Mouse (Mus musculus) inflammation-experienced regulatory T-cells, adult 6 months (primary cell): ENCODE measurements at regions not wholly inside any gene's neighbourhood (a gene's known extent, or its start where the extent isn't known, plus 50 kb on each side); places are given as distances from the start of the nearest gene placed in this dataset.

Experiments used
- ATAC-seq: one replicate; pipeline ENCODE4 v1.8.0; 2017

DNA sequence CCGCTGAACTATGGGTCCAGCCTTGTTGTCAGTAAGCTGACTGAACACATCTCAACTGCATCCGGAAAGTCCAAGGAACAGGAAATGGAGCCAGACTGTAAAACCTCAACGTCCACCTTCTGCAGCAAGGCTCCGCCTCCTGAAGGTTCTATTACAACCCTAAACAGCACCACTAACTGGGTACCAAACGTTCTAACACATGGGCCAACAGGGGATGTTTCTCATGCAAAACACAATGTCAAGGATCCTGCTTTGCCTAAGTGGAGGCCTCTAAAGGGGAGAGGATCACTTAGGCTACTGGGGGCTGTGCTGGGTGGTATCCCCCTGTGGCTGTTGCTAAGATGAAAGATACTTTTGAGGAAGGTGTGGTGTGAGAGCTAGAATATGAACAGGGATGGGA, 51.0 kb upstream of the Stt3b start:
- ATAC-seq, result no peak

- ATAC-seq, result no peak
These were observed 51.7 kb upstream of the Stt3b start for GRCm38 (mm10) chr9:115361881-115362280.

DNA sequence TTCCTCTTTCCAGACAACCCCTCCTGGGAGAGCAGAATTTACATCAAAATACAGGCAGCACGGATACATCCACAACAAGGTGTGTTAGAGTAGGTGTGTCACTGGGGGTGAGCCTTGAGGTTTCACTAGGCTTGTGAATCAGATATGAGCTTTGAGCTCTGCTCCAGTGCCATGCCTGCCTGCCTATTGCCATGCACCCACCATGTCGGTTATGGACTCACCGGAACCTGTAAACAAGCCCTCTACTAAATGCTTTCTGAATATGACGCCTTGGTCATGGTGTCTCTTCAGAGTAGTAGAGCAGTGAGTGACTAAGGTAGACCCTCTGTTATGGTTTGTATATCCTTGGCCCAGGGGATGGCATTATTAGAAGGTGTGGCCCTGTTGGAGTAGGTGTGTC, 52.3 kb upstream of the Stt3b start:
- ATAC-seq, result no peak

GRCm38 (mm10) chr9:115364919-115365861, 55.0 kb upstream of the Stt3b start:
- ATAC-seq, result no peak

- no peak for ATAC-seq
These were observed 57.6 kb upstream of the Stt3b start for GRCm38 (mm10) chr9:115367808-115368207.

DNA sequence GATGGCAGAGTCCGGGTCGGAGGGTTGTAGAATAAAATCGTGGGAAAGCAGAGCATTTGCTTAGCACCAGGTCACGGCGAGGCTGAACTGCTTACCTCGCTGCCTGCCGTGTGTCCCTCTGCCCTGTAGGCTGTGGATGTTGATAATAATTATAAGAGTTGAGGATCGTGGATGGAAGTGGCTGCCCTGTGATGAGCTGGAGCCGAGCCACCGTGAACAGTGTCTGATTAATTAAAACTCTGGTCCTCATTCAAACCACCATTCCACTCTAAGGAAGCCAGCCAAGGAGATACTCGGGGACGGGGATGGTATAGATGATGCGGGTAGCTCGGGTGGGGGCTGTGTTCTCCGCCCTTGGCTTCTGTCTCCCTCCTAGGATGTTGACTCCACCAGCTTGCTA, 70.1 kb upstream of the Stt3b start:
- no peak for ATAC-seq

DNA sequence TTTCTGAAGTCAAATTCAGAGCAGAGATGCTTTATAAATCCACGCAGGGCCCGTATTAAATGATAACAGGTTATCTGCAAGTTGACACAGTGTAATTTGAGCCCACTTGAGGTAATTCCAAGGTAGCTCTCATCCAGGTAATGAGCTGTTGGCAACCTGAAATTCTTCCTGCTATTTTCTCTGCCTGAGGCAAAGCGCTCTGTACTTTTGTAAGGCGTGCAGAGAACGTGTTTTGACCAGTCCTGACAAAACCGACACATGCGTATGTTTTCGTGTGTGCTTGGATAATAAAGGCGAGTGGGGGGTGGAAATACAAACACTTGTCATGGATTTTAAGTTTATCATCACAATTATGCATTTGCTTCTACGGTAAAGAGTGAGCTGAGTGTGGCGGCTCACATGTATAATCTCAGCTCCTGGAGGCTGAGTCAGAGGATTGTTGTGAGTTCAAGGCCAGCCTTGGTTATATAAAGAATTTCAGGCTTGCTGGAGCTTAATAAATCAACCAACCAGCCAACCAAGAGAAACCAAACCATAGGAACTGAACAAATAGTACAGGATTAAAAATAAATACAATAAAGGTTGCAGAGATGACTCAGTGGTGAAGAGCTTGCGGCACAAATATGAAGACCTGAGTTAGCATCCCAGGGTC, 72.7 kb upstream of the Stt3b start:
- ATAC-seq, result no peak

GRCm38 (mm10) chr9:115383935-115384334, 73.7 kb upstream of the Stt3b start:
- no peak for ATAC-seq

DNA sequence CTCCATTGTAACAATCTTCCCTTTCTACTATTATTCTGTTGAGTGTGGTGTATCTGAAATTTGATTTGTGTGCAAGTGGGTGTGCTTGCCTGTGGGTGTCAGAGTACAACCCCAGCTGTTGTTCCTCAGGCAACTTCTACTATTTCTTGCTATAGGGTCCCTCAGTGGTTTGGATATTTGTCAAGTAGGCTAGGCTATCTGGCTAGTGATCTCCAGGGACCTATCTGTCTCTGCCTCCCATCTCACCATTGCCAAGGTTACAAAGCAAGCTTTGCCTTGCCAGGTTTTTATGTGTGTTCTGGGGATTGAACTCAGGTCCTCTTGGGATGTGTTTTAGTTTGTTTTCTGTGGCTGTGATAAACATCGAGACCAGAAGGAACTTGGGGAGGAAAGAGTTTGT, 74.1 kb upstream of the Stt3b start:
- ATAC-seq, result no peak

- ATAC-seq, result peak; percentile 66
These were observed 77.5 kb upstream of the Stt3b start for GRCm38 (mm10) chr9:115387471-115388360.

- ATAC-seq, result no peak
These were observed 78.1 kb upstream of the Stt3b start for GRCm38 (mm10) chr9:115388361-115388759.

- no peak for ATAC-seq
These were observed 78.9 kb upstream of the Stt3b start for GRCm38 (mm10) chr9:115389082-115389481.

DNA sequence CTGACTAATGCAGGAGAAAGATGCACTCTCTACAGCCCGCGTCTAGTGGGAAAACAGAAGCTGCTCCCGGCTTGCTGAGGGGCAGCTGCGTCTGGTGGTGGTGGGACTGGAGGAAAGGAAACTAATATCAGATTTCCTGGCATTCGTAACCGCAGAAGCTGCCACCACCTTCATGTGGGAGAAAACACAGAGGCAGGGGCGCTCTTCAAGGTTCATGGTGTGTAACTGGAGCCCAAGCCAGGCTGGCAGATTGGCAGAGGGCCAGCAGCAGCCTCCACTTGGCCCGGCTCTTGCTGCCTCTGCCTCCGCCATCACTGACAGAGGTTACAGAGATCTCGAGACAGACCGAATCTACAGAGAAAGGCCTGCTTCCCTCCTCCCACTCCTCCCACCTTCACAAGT, 80.7 kb upstream of the Stt3b start:
- ATAC-seq, result peak; percentile 55

GRCm38 (mm10) chr9:115395511-115395910, 85.3 kb upstream of the Stt3b start:
- no peak for ATAC-seq

- ATAC-seq, result no peak
These were observed 90.2 kb upstream of the Stt3b start for GRCm38 (mm10) chr9:115400461-115400860.

DNA sequence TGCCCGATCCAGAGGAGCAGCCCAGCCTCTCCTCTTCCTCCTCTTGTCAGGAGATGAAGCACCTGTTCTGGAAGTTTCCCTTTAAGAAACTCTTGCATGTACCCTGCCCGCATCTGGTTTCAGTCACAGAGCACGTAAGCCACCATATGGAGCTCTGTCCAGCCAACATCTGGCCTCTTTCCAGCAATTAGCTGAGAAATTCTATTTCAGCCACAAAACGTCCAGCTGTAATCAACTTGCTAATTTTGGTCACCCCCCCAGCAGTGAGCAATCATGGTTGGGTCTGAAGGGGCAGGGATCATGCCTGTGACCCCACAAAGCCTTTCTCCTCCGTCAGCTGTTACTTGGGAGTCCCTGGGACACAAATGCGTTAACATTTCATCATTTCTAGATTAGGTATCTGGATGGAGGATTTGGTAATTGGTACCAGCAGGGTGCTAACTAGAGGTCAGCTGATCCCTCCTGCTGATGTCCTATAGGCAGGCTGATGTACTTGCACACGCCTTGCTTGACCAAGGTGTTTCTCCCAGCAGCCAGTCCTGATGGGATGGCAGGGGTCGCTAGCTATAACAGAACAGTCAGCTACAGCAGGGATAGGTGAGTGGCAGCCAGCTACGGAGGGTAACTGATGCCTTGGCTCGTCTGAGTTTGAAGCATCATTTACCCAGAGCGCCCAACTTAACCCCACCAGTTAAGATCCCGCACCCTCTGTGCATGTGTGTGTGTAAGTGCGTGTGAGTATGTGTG, 91.4 kb upstream of the Stt3b start:
- no peak for ATAC-seq

DNA sequence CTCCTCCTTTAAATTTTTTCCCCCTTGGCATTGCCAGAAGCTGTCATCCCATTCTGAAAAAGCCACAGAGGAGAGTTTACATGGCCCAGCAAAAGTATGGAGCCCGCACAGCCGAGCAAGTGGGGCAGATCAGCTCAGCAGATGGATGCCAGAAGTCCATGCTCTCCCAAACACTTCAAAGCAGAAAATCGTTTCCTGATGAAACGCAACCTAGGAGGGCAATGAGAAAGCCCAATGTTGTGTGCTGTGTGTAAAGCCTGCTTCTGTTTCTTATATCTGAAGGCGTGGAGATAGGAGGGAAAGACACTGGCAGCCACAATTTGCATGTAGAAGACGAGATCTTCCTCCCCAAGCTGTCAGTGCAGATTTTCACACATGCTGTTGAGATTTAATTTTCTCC, 92.4 kb upstream of the Stt3b start:
- ATAC-seq, result no peak

DNA sequence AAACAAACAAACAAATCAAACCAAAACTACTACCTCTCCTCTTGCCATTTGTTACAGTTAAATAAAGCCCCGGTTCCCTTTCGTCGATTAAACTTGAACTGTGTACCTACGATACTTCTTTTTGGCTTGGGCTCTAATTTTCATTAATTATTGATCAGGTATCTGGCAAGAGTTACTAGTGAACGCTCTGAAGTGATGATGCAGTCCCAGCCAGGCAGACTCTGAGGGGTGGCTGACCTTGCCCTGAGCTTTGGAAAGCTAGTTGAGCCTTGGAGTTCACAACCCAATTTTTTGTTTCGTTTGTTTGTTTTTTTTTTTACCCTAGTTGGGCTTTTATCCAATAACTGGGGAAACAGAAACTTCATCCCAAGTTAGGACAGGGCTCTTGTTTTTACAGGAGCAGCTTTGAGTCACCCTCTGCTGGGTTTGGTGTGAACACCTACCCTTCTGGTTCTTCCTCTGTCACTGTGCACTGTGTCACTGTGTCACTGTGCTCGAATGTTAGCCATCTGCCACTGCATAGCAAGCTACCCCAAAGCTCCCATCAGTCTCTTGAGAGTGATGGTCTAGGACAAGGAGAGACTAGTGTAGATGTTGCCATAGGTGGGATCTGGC, 93.2 kb upstream of the Stt3b start:
- no peak for ATAC-seq

- peak; percentile 77 for ATAC-seq
These were observed 97.8 kb upstream of the Stt3b start for GRCm38 (mm10) chr9:115407901-115408470.

DNA sequence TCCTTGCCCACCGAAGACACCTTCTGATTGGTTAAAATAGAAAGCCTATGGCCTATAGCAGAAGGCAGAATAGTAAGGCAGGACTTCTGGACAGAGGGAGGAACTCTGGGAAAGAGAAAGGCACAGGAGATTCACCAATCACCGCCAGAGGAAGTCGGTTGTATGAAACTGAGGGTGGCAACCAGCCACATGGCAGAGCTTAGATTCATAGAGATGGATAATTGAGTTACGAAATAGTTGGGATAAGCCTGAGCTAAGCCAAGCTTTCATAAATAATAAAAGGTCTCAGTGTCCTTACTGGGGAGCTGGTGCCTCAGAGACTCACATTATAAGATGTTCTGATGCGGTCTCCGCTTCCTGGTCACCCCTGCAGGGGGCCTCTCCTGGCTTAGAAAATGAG, 98.7 kb upstream of the Stt3b start:
- no peak for ATAC-seq

DNA sequence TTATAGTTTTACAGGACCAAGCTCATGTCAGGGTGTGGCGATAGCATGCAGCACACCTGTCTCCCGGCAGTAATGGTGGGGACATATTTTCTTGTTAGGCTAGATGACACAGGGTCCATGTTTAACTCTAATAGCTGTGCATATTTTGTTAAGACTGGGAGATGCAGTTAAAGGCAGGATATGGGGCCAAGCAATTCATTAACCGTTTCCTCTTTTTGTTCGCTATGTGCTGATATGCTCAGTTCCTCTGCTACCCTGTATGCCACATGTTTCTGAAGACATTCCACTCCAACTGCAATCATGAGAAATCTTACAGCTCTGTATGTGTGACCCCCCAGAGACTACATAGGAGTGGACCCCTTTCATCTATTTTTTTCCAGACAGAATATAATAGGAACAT, 104.0 kb upstream of the Stt3b start:
- no peak for ATAC-seq

DNA sequence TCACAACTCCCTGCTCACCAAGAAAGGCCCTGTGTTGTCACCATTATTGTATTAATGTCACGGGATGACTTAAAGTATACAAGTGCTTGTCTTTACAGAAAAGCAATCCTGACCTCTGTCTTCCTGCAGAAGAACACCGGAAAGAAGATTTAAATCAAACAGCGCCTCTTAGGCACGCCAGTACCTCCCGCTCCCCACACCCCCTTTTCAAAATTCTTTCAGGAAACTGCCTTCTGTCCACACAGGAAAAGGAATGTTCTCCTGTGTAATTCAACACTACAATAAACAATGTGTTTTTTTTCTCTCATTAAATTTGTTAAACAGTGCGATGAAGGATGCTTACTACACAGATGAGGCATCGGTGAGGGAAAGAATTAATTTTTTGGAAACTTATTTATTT, 112.6 kb upstream of the Stt3b start:
- ATAC-seq, result no peak
